Mouse (Mus musculus): Measurements from ENCODE around the gene Ntrk3.

- TF ChIP-seq CTCF (IDR thresholded peaks at IDR 0.05; ENCODE audit: insufficient read depth, low read length) (no peak), POLR2A (IDR thresholded peaks at IDR 0.05; ENCODE audit: borderline replicate concordance, extremely low read depth, low read depth, low read length) (no peak)
Observed at GRCm38 (mm10) chr7:78684943-78685342, 52.9 kb downstream of the Ntrk3 start.

All from lung, adult 2 months (tissue).